Mouse (Mus musculus): ENCODE measurements around the gene 1700025G04Rik.

The 1700025G04Rik gene

DNA sequence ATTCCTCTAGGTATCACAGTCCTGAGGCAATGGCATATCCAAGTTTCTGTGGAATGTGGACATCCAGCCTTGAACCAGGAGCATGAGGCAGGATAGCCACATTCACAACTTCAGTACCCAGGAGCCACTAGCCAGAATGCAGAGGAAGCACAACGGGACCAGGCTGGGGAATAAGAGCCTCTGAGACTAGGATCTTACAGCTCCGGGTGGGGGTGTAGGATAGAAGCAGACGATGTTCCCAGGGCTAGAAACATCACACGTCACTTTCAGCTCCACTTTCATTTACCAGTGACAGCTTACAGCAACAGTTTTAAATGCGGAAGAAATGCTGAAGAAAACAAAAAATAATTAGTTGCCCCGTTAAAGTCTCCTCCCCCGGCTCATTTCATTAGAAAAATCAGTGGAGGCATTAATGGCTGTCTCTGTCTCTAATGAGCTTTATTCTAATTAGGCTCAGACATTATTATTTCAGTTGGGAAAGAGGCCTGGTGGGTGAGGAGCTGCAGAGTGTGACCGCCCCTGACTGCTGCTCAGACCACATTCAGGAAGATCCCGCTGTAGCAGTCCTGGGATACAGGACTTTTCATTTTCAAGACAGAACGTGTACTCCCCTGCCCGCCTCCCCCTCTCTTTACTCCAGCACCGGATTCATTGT lies 189.1 kb downstream of the 1700025G04Rik start:
- no peak for DNase-seq (ENCODE audit: low spot score in 2 of 2)

DNA sequence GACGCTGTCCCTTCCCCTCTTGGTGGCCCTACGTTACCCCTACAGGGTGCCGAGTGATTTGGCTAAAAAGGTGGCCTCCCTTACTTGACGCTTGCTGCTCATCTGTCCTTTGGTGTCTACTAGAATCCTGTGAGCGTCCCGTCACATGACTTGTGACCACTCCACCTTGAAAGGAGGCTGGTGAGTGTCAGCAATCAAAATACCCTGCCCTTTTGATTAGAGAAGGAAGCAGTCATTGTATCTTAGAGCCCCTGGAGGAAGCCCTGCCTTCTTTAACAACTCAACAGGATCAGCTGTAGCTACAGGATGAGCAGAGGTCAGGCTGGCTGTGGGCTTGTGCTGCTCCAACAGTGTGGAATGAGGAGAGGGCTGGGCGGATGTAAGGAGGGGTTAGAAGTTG lies 190.0 kb downstream of the 1700025G04Rik start:
- no peak for DNase-seq (ENCODE audit: low spot score in 2 of 2)

DNA sequence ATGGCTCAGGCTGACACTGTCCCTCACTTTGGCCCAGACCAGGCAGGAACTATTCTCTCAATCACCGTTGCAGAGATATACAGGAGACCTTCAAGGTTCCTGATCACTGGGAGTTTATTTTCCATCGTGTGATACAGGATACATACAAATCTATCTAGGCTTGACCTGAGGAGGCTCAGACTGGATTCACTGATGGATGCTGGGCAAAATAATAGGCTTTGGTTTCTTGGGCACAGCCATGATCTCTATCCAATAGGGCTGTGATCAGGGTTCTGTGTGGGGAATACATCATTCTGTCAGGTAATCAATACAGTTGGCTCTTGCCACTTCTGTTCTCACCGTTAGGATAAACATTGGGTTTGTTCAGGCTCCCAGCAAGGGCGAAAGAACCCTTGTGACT lies 194.5 kb downstream of the 1700025G04Rik start:
- DNase-seq (ENCODE audit: low spot score in 2 of 2) = no peak

DNA sequence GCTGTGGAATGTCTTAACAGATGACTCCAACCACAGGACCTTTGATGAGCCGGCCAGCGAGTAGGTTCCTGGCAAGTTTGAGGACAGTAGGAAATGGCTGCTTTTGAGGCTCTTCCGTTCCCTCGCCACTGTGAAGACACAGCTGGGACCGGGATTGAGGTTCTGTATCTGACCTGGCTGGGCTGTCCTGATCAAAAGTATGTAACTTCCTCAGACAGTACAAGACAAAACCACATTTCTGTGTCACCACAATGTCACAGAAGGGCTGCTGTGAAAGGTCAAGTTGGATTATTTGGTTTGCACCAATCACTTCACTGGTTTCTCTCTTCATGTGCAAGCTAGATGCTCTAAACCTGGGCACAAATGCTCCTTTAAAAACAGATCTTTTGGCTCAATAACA lies 195.9 kb downstream of the 1700025G04Rik start:
- DNase-seq (ENCODE audit: low spot score in 2 of 2) = no peak

DNA sequence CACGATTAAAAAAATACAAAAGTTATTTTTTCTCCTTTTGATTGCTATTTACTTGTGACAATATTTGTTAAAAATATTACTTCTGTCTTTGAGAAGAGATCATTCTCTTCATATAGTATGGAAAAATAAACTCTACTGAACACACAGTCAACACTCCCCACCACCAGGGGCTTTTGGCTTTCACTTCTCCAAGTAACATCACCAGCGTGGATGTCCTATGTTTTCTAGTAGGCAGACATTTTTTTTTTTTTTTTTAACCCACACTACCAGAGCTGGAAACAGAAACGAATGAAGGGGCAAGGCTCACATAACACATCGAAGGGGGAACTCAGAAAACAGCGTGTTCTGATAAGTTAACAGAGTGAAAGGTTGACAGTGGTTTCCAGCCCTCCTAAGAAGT lies 197.9 kb downstream of the 1700025G04Rik start:
- no peak for DNase-seq (ENCODE audit: low spot score in 2 of 2)

DNA sequence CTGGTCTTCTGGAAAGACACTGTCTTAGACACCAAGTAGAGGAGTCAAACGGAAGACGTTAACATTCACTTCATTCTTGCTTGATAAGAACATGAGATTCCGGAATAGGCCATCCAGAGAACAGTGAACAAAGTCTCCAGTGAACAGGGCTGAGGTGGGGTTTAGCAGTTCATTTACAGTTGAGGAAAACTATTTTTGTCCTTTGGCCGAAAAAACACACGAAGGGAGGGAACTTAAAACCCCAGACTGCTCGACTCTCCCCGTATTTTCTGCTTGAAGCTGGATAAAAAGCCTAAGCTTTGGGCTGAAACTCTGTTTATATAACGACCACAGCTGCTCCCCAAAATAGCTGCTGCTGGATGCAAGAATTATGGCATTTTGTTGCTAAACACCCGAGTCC lies 198.7 kb downstream of the 1700025G04Rik start:
- no peak for DNase-seq (ENCODE audit: low spot score in 2 of 2)

DNA sequence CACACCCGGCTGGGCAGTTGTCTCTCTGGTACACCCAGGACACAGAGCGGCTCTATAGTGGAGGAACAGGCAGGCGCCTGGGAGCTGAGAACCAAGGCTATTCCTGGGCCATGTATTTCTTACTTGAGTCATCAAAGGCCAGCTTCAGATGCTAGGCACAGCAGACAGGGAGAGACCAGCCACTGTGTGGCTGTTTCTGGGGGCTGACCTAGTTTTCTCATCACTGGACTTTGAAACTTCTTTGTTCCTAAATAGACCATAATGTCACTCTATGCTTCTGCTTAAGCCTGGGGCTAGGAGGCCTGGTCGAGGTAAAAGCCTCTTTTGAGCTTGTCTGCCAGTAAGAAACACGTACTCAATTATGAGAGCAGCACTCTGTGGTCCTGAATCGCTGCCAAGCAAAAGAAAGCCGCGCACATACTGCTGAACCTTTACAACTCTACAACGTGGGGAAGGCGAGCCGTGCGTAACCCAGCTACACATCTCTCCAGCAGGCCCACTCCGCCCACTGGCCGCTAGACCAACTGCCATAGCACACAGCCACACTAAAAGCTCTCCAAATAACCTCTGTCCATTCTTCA lies 199.8 kb downstream of the 1700025G04Rik start:
- DNase-seq (ENCODE audit: low spot score in 2 of 2) = peak in 1 of 2 experiments; percentile 42

DNA sequence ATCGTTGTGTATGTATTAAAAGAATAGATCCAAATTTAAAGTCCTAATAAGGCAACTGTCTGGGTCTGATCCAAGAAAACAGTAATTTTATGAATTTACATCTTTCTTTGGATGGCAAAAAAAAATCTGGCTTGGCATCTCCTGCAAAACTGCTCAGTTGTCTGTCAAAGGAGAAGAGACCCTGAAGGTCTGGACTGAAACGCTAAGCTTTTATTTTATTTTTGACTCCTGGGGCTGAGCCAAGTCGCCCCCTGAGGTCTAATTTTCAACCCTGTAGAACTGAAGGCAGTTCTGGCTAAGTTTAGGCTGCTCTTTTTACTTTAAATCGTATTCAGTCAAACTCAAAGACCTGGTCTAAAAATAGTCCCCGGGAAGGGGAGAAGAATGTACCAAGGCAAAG lies 202.3 kb downstream of the 1700025G04Rik start:
- DNase-seq (ENCODE audit: low spot score in 2 of 2) = no peak

DNA sequence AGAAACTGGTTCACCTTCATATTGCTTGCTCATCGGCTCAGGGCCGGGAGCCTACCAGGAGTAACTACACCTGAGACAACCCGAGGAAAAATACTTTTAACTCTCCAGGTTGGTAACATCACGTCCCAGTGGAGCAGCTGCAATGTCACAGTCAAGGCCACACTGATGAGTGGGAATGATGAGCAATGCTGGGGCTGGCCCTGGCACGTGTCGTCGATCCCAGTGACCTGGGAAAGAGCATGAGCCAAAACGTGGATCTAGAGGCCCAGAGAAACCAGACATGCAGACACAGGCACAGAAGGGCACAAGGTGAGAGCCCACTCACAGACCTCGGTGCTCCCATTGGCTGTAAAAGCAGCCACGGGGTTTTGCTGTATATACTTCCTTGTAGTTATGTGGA lies 202.8 kb downstream of the 1700025G04Rik start:
- DNase-seq (ENCODE audit: low spot score in 2 of 2) = no peak

DNA sequence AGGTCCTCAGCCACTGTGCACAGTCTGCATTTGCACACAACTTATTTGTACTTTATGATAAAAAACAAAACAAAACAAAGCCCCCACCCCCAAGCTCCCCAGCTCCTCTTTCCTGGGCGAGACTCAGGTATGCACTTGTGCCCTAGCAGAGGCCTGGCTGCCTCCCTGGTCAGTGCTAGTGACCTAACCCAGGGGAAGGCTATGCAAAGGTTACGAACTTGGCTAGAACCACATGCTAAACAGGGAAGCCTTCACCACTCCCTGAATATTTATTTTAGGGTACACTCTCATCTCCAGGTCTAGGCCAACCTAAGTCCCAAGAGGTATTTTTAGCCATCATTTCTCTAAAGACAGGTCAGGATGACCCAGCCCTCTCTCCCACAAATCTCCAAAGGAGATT lies 203.8 kb downstream of the 1700025G04Rik start:
- no peak for DNase-seq (ENCODE audit: low spot score in 2 of 2)

DNA sequence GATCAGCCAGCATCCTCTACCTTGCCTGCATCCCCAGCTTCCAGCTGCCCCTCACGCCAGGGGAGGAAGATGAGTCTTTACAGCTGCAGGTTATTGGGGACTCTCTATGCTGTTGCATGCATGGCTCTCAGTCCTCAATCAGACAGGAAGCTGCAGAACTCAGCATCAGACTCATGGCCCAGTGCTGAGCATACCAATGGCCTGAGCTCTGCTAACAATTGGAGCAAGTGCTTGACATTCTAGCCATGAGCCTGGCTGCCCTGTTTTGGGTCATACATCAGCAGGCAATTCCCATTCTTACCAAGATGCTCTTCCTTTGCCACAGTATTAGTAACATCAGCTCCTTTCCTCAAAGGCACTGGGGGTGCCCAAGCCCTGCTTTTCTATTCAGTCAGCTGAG lies 208.7 kb downstream of the 1700025G04Rik start:
- DNase-seq (ENCODE audit: low spot score in 2 of 2) = no peak

DNA sequence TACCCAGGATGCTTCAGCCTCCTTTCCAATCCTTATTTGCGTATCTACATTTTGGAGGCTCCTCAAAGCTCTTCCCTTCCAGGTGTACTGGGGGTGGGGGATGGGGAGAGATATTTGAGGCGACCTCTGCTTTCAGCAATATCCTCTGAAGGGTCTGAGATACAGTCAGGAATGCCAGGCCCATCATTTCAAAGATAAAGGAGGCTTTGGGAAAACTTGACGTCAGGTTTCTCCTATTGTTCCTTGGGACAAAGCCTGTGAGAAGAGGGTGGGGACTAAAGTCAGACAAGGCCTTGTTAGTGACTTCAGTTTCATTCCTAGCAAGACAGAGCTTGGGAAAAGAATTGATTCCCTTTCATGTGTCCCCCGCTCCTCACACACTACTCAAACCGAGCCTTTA lies 209.2 kb downstream of the 1700025G04Rik start:
- DNase-seq (ENCODE audit: low spot score in 2 of 2) = no peak

DNA sequence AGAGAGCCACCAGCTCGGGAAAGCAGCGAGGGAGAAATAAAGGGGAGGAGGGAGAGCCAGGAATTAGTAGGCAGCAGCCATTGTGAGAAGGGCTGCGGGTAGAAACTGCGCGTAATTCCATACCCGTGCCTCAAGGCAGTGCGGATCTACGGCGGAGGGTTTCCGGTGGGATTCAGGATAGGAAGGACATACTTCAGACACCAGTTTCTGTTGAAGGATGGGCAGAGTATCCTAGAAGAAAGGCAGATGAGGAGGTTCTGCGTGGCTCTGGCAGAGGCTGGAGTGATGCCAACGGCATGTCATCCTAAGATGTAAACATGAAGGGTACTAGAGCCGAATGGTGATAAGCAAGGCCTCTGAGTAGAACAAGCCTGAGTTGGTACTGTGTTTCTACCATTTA lies 210.0 kb downstream of the 1700025G04Rik start:
- no peak for DNase-seq (ENCODE audit: low spot score in 2 of 2)

DNA sequence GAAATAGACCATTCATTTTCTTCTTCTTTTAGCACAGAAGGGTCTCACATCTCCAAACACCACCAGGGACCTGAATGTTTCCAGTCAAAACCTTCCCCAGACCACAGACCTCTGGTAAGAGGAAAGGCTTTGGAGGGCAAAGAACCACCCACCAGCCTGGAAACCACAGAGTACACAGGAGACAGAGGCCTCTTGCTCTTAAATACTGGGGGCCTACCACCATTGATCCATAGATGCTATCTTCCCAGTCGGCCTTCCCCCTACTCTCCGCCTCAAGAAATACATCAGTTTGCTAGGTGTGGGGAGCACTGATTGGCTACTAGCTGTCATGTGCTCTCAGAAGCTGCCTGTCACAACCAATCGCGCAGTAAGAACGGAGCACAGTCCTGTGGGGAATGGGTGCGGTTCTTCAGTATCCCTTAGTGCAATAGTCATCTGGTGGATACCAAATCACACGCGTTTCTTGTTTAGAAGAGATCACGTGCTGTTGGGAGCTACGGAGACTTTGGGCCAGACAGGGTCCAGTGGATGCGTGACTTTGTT lies 210.5 kb downstream of the 1700025G04Rik start:
- DNase-seq (ENCODE audit: low spot score in 2 of 2) = no peak

DNA sequence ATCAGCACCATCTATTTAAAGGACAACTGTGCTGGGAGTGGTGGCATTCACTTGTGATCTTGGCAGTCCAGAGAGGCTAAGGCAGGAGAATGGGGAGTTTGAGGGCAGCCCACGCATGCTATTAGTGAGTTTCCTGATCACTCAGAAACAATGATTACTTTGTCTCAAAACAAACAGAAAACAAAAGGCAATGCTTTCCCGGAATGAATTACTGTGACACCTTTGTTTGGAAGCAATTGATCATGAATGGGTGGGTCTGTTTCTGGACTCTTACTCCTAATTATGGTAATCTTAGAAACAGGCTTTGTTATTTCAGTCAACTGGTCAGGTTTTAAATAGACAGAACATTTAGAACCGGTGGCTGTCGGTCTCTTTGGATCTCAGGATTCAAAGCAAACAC lies 211.5 kb downstream of the 1700025G04Rik start:
- no peak for DNase-seq (ENCODE audit: low spot score in 2 of 2)

DNA sequence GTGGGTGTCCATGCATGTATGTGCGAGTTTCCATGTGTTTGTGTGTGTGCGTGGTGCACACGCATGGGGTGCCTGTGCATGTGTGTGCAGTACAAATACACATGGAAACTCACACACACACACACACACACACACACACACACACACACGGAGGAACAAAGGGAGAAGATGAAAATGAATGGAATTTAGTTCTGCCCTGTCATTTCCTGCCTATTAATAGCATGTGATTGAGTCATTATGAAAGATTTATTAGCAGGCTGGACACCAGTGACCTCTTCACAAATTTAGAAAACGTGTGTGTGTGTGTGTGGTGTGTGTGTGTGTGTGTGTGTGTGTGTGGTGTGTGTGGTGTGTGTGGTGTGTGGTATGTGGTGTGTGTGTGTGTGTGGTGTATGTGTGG lies 217.0 kb downstream of the 1700025G04Rik start:
- DNase-seq (ENCODE audit: low spot score in 2 of 2) = no peak

DNA sequence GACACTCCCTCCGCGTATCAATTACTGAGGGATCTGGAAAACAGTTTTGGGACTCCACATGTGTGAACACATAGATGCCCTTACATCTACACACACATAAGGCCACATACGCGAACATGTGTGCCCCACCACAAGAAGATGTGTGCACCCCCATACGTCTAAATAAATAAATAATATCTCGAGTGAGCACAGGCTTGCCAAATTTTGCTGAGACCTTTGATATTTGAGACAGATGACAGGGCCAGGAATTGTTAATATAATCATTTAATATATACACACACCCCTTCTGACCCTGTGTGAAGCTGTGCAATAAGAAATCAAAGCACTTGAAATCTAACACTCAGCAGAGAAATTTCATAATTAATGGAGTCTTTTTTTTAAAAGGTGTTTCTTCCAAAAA lies 225.6 kb downstream of the 1700025G04Rik start:
- no peak for DNase-seq (ENCODE audit: low spot score in 2 of 2)

DNA sequence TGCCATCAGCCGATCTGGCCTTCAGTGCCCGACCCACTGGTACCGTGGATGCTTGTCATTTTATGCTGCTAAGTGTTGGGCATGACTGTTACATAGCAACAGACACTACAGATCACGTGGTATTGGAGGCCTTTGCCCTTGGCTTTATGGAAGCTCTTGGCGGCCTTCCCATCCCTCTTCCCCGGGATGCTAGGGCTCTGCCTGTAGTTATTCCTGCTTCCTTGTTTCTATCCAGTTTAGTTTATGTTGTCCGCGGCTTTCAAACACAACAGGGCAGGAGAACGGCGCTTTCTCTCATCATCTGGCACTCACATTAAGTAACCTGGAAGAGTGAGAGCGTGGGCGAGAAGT lies 226.2 kb downstream of the 1700025G04Rik start:
- no peak for DNase-seq (ENCODE audit: low spot score in 2 of 2)

DNA sequence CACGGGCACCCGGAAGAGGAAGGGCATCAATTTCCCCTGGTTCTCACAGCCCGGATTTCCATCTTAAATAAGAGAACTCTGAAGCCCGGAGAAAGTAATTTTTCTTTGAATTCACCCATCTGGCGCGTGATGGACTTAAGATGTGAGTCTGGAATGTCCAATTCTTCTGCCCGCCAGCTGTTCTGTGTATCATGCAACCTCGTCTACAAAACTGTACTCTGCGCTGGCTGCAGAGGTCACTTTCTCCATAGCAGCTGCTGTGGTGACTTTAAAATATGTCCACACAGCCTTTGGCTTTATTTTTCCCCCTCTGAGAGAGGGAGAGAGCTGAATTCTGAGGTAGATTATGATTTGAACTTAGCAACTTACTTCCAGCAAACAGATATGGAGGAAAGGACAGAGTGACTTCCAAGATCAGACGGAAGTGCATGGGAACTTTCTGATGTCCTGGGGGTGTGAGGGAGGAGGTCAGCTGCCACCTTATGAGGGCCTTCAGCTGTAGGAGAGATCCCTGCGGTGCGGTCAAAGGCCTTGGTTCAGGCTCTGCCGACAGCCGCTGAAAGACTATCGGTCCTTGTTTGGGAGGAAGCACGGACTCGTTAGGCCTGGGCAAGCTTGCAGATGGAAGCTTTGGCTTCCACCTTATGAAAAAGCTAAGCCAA lies 226.7 kb downstream of the 1700025G04Rik start:
- DNase-seq (ENCODE audit: low spot score in 2 of 2) = no peak

DNA sequence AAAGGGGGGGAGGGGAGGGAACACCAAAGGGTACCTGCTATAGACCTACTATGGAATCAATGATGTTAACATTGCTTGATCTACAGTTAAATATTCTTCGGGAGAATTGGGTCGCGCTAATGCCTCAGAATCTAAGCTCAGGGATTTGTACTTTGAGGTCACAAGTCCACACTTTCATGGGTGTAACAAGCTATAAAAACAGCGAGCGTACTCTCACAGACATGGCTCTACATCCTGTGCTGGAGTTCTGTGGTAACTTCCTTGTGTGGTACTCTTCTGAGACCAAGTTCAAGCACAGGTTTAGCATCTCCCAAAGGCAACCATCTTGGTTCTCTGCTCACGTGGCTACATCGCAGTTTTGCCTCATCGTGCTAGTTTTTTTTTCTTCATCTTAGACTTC lies 227.8 kb downstream of the 1700025G04Rik start:
- no peak for DNase-seq (ENCODE audit: low spot score in 2 of 2)

DNA sequence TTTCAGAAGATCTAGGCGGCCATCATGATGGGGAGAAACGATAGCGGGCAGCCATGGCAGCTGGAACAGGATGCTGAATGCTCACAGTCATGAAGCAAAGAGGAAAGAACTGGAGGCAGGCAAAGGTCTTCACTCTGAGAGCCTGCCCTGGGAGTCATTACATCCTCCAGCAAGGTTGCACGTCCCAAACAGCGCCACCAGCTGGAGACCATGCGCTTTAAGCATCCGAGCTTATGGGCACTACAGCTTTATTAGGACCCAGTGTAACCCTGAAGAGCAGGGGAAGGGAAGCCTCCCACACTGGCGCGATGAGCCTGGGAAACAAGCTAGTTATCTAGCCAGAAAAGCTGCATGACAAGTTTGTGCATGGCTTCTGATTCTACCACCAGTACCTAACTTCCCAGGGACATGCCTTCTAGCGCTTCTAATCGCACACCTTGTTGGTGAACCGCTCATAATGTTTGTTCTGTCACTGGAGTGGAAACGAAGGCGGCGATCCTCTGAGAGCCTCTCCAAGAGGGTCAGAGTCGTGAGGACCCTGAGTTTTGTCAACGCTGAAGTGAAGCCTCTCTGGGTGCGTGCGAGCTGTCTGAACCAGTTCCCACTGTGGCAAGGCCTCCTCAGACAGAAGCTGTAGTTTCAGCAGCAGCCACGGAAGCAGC lies 228.5 kb downstream of the 1700025G04Rik start:
- DNase-seq (ENCODE audit: low spot score in 2 of 2) = no peak

DNA sequence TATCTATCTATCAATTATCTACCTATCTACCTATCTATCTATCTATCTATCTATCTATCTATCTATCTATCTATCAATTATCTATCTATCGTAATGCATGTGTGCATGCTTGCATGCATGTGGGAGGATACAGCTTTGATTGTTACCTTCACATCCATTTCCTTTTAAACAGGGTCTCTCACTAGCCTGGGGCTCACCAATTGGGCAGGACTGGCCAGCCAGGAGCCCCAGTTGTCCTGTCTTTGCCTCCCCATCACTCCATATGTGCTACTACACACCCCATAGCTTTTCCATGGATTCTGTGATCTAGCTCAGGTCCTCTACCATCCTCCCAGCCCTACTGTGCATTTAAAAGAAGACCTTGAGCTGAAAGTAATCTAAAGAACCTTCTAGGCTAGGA lies 231.5 kb downstream of the 1700025G04Rik start:
- no peak for DNase-seq (ENCODE audit: low spot score in 2 of 2)

DNA sequence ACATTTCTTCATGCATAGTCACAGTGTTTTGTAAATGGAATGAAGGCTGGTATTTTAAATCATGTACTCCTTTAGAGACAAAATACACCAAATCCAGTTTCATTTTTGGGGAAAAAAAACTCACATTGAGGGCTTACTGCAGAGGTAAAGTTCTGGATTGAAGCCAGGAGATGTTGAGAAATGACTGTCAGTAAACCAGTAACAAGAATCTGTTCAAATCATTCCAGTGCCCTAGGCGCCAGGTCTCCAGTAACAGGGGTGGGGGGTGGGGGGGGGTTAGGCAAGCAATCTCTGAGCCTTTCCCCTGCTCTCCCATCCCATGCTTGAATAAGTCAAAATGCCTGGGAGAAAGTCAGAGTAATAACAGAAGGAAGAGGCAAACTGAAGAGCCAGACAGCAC lies 234.4 kb downstream of the 1700025G04Rik start:
- no peak for DNase-seq (ENCODE audit: low spot score in 2 of 2)

Measured in frontal cortex, postnatal 10 days (tissue).